Mouse (Mus musculus) CH12.LX (cell line): Measurements from ENCODE around the gene Dagla. TPM values are rescaled to one million over a fixed set of nuclear protein-coding genes. Genes with fewer than 3 reads are reported as not detected.

Source experiments
- DNase-seq: peaks from one replicate; pipeline ENCODE4 v3.0.0-alpha.2; 2013; ENCODE audit errors: extremely low read depth
- H3K27ac ChIP-seq: 2 replicates; pipeline ENCODE4 v1.5.1; 2012; ENCODE audit warnings: low read depth, mild to moderate bottlenecking, control low read depth, moderate library complexity; ENCODE audit not compliant: insufficient read depth
- H3K27me3 ChIP-seq: replicated peaks from 2 replicates; pipeline ENCODE3; 2012; ENCODE audit warnings: inconsistent platforms
- H3K36me3 ChIP-seq, 2 experiments: replicated peaks in 1 of 2; 2 replicates each; pipeline versions ENCODE3 to v1.6.1; 2012; ENCODE audit warnings: inconsistent platforms in 1 of 2, low read length in 1 of 2, mild to moderate bottlenecking in 1 of 2, mixed read lengths in 1 of 2, moderate library complexity in 1 of 2; ENCODE audit not compliant: control insufficient read depth in 1 of 2, insufficient read depth in 1 of 2
- H3K4me1 ChIP-seq, 2 experiments: 2 replicates each; pipeline ENCODE4 v1.6.1; 2012; ENCODE audit warnings: inconsistent platforms in 1 of 2, moderate library complexity in 1 of 2; ENCODE audit not compliant: insufficient read depth in 2 of 2, control insufficient read depth in 1 of 2
- H3K4me2 ChIP-seq: 2 replicates; pipeline ENCODE4 v1.6.1; 2012; ENCODE audit warnings: low read depth, mild to moderate bottlenecking, control low read depth; ENCODE audit not compliant: poor library complexity, insufficient read depth, severe bottlenecking
- H3K4me3 ChIP-seq, 3 experiments: fragments of 150-350 bp in 1 of 3; sonication (generic) in 1 of 3; replicated peaks in 1 of 3; 2 replicates each; pipeline versions ENCODE3 to v1.5.1; 2011 to 2012; ENCODE audit warnings: low read depth in 2 of 3, low read length in 2 of 3, mild to moderate bottlenecking in 2 of 3, moderate library complexity in 2 of 3, control low read depth in 1 of 3, improper control_type of control experiment in 1 of 3, inconsistent platforms in 1 of 3, mixed read lengths in 1 of 3; ENCODE audit not compliant: poor library complexity in 1 of 3
- H3K79me2 ChIP-seq: replicated peaks from 2 replicates; pipeline ENCODE4 v1.6.1; 2012; ENCODE audit warnings: mild to moderate bottlenecking, moderate library complexity; ENCODE audit not compliant: control insufficient read depth, poor library complexity, insufficient read depth, severe bottlenecking; ENCODE audit errors: extremely low read depth
- H3K9ac ChIP-seq: 2 replicates; pipeline ENCODE4 v1.6.1; 2012; ENCODE audit warnings: low read depth, mild to moderate bottlenecking, control low read depth, moderate library complexity; ENCODE audit not compliant: insufficient read depth
- H3K9me3 ChIP-seq: replicated peaks from 2 replicates; pipeline ENCODE3; 2012; ENCODE audit warnings: low read length, inconsistent platforms, mixed read lengths
- ELF1 ChIP-seq: IDR thresholded peaks from 2 replicates; pipeline ENCODE4 v1.6.1; 2014; ENCODE audit warnings: low read depth, mild to moderate bottlenecking, inconsistent platforms, low read length, improper control_type of control experiment
- EP300 ChIP-seq: IDR thresholded peaks from 2 replicates; pipeline ENCODE4 v1.6.1; 2011; ENCODE audit warnings: low read length, improper control_type of control experiment
- ETS1 ChIP-seq: conservative IDR thresholded peaks from 2 replicates; pipeline ENCODE4 v1.6.1; 2012; ENCODE audit warnings: low read depth, mild to moderate bottlenecking, inconsistent platforms, low read length, improper control_type of control experiment, moderate library complexity
- GABPA ChIP-seq: IDR thresholded peaks from 2 replicates; pipeline ENCODE4 v1.6.1; 2012; ENCODE audit warnings: low read depth, low read length, improper control_type of control experiment, inconsistent platforms; ENCODE audit not compliant: insufficient replicate concordance
- IRF4 ChIP-seq: IDR thresholded peaks from 2 replicates; pipeline ENCODE4 v1.6.1; 2014; ENCODE audit warnings: low read depth, mild to moderate bottlenecking, inconsistent platforms, low read length, improper control_type of control experiment
- JUN ChIP-seq: IDR thresholded peaks from 2 replicates; pipeline ENCODE4 v1.6.1; 2011; ENCODE audit warnings: low read depth, mild to moderate bottlenecking, low read length, improper control_type of control experiment, moderate library complexity; ENCODE audit not compliant: insufficient read depth
- JUND ChIP-seq: conservative IDR thresholded peaks from 2 replicates; pipeline ENCODE4 v1.6.1; 2011; ENCODE audit warnings: low read depth, low read length, improper control_type of control experiment
- KAT2A ChIP-seq: IDR thresholded peaks from 2 replicates; pipeline ENCODE4 v1.6.1; 2012; ENCODE audit warnings: low read length, improper control_type of control experiment, inconsistent platforms; ENCODE audit not compliant: insufficient replicate concordance
- MAFK ChIP-seq: IDR thresholded peaks from 2 replicates; pipeline ENCODE4 v1.6.1; 2011; ENCODE audit warnings: low read length, improper control_type of control experiment; ENCODE audit not compliant: insufficient replicate concordance
- MAZ ChIP-seq: IDR thresholded peaks from 2 replicates; pipeline ENCODE4 v1.6.1; 2012; ENCODE audit warnings: low read depth, mild to moderate bottlenecking, inconsistent platforms, low read length, improper control_type of control experiment, moderate library complexity
- MEF2A ChIP-seq: IDR thresholded peaks from 2 replicates; pipeline ENCODE4 v1.6.1; 2014; ENCODE audit warnings: low read depth, mild to moderate bottlenecking, inconsistent platforms, low read length, improper control_type of control experiment, borderline replicate concordance
- MYC ChIP-seq: IDR thresholded peaks from 2 replicates; pipeline ENCODE4 v1.6.1; 2011; ENCODE audit warnings: low read depth, mild to moderate bottlenecking, improper control_type of control experiment, low read length
- POLR2AphosphoS2 ChIP-seq: IDR thresholded peaks from 2 replicates; pipeline ENCODE4 v1.6.1; 2011; ENCODE audit warnings: low read depth, low read length, improper control_type of control experiment
- RCOR1 ChIP-seq: conservative IDR thresholded peaks from 2 replicates; pipeline ENCODE4 v1.6.1; 2012; ENCODE audit warnings: low read depth, mild to moderate bottlenecking, inconsistent platforms, low read length, improper control_type of control experiment
- SIN3A ChIP-seq: IDR thresholded peaks from 2 replicates; pipeline ENCODE4 v1.6.1; 2012; ENCODE audit warnings: low read length, improper control_type of control experiment, inconsistent platforms
- USF2 ChIP-seq: conservative IDR thresholded peaks from 2 replicates; pipeline ENCODE4 v1.6.1; 2011; ENCODE audit warnings: low read depth, low read length, improper control_type of control experiment
- dilution Hi-C: fragments of 300-500 bp; cut with MboI; formaldehyde crosslinking; loops from 2 replicates; pipeline ENCODE4 v1.14.3; 2020; ENCODE audit warnings: low sequenced_read_pairs; ENCODE audit not compliant: extremely low pct_unique_long_range_greater_than_20kb, extremely low pct_ligation_motif_present
- in situ Hi-C: fragments of 300-500 bp; cut with MboI; formaldehyde crosslinking; loops from 3 replicates; pipeline ENCODE4 v1.14.3; 2019; ENCODE audit warnings: low sequenced_read_pairs, low pct_ligation_motif_present, low pct_unique_long_range_greater_than_20kb, mixed read lengths
- polyA plus RNA-seq: library from polyadenylated mRNA; unstranded; fragments of >175 nt; gene quantifications from 2 replicates; pipeline ENCODE4 v1.2.1, GENCODE M21; 2012; ENCODE audit warnings: low read depth; ENCODE audit not compliant: insufficient read length
- total RNA-seq, 2 experiments: library from RNA; depleted of rRNA; stranded (reverse); fragments of 300-350 nt in 1 of 2; fragments of >200 nt in 1 of 2; gene quantifications; 2 replicates each; pipeline ENCODE4 v1.2.3; 2012 to 2014

Dagla gene
- total and polyA plus RNA-seq, 3 experiments = 0.21 to 0.55 TPM; not detected in 1

DNA sequence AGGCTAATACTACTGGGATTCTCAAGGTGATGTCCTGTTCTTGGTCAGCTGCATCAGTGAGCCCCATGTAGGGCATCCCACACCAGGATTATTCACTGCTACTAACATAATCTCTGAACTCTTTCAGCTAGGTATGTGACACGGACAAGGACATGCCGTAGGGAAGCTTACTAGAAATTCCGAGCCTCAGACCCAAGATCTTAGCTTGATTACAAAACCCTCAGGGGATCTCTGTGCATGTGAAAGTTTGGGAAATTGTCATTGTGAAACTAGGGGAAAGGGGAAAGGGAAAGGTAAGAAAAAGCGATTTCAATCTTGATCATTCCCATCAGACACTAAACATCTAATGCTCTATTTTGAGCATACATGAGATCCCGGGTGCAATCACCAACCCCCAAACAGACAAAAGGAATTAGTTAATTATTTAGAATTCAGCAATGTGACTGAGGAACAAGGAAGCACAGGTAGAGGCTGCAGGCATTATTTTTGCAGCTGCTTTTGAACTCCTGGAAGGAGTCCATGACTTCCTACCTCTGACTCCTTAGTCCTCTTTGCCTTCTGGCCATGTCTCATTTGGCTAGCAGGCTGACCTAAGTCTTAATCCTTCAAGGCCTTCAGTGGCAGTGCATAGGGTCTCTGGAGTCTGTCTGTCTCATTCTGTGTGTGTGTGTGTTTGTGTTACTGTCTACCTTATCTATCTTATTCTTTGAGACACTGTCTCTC, 2.0 kb upstream of the Dagla start:
- dilution Hi-C loops = no loop called here

DNA sequence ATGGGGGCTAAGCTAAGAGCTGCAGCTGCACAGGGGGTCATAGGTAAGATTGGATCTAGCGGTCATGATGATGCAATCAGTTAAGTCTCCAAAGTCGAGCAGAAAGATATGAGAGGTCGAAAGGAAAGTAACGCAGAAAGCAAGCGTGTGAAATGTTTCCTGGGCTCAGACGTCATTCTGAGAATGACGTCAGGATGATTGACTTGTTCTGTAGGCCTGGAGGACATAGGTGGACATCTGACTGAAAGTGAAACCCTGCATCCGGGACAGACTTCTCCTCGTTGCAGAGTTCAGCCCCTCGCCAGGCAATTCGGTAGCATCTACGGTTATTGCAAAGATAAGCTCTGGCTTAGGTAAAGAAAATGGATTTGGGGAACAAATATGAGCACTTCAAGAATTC, 963 bp upstream of the Dagla start:
- Histone ChIP-seq H3K79me2 (no peaks in the 10 kb centered on the region), H3K36me3 (no peaks in the 10 kb centered on the region), H3K27me3 (peaks cover 99% of the 10 kb centered on the region), H3K4me2 (peak overlapping the region; percentile 90), H3K27ac (no peak overlapping the region), H3K9me3 (no peaks in the 10 kb centered on the region), H3K9ac (peak overlapping the region; percentile 46), H3K4me1 (peaks cover 8 to 16% of the 10 kb centered on the region in 2 experiments), H3K4me3 (peak overlapping the region; percentile 15 to 65 (median 37))
- peak; percentile 57 for DNase-seq
- dilution Hi-C loops = no loop called here
- in situ Hi-C loops = loop anchor here (5.0 kb wide), 1 partner anchor 38 kb away; no protein-coding TSS in a partner anchor
- TF ChIP-seq MYC (peak; percentile 39; the same call in 1 of the 2 replicates), JUND (peak; percentile 80), JUN (peak; percentile 76), MEF2A (0 out of 2 replicates have a peak, but pooled peaks have one; percentile 32), KAT2A (no peak), ETS1 (peak; percentile 84), SIN3A (peak; percentile 40; the same call in 1 of the 2 replicates), EP300 (peak; percentile 58; the same call in 1 of the 2 replicates), IRF4 (peak; percentile 95), MAZ (no peak), USF2 (no peak), ELF1 (peak; percentile 24; the same call in 1 of the 2 replicates), GABPA (peak; percentile 58; the same call in 1 of the 2 replicates)

More for the DNA sequence above, 2.0 kb upstream of the Dagla start:
- no peak for DNase-seq
- Histone ChIP-seq H3K27ac (no peak overlapping the region), H3K36me3 (no peaks in the 10 kb centered on the region), H3K9me3 (no peaks in the 10 kb centered on the region), H3K4me1 (peaks cover 8 to 16% of the 10 kb centered on the region in 2 experiments), H3K79me2 (no peaks in the 10 kb centered on the region), H3K27me3 (peaks cover 98% of the 10 kb centered on the region), H3K4me2 (no peak overlapping the region), H3K4me3 (no peak overlapping the region), H3K9ac (no peak overlapping the region)
- in situ Hi-C loops = loop anchor here (5.0 kb wide), 1 partner anchor 39 kb away; no protein-coding TSS in a partner anchor
- TF ChIP-seq IRF4 = no peak
- TF ChIP-seq MEF2A = no peak
- TF ChIP-seq RCOR1 = no peak
- TF ChIP-seq POLR2AphosphoS2 = no peak
- no peak for TF ChIP-seq MAFK
